Mouse (Mus musculus) kidney, embryonic 15.5 days (tissue): ENCODE measurements around the gene Slc4a2. TPM values are rescaled to one million over a fixed set of nuclear protein-coding genes. Genes with fewer than 3 reads are reported as not detected.

Experiments
- ATAC-seq: fragments of 200-750 bp; cut with Nextera tagmentation; replicated peaks from 2 replicates; pipeline ENCODE4 v1.8.0; 2017; ENCODE audit warnings: moderate TSS enrichment; ENCODE audit not compliant: low FRiP score
- H3K27ac ChIP-seq: fragments of 300-500 bp; sonication (generic); 2 replicates; pipeline ENCODE4 v1.5.1; 2015; ENCODE audit warnings: mild to moderate bottlenecking, inconsistent platforms
- H3K27me3 ChIP-seq: fragments of 300-500 bp; sonication (generic); 2 replicates; pipeline ENCODE4 v1.6.1; 2015; ENCODE audit warnings: inconsistent platforms
- H3K36me3 ChIP-seq: fragments of 300-500 bp; sonication (generic); 2 replicates; pipeline ENCODE4 v1.6.1; 2015; ENCODE audit warnings: inconsistent platforms
- H3K4me1 ChIP-seq: fragments of 300-500 bp; sonication (generic); 2 replicates; pipeline ENCODE4 v1.6.1; 2015; ENCODE audit warnings: inconsistent platforms
- H3K4me2 ChIP-seq: fragments of 300-500 bp; sonication (generic); 2 replicates; pipeline ENCODE4 v1.6.1; 2015; ENCODE audit warnings: moderate library complexity, mild to moderate bottlenecking, inconsistent platforms
- H3K4me3 ChIP-seq: fragments of 300-500 bp; sonication (generic); replicated peaks from 2 replicates; pipeline ENCODE4 v1.5.1; 2015; ENCODE audit warnings: mild to moderate bottlenecking, inconsistent platforms
- H3K9ac ChIP-seq: fragments of 300-500 bp; sonication (generic); 2 replicates; pipeline ENCODE4 v1.6.1; 2015; ENCODE audit warnings: mild to moderate bottlenecking, inconsistent platforms
- H3K9me3 ChIP-seq: fragments of 300-500 bp; sonication (generic); replicated peaks from 2 replicates; pipeline ENCODE4 v1.6.1; 2016; ENCODE audit warnings: inconsistent platforms
- WGBS: fragments of 180-500 bp; shearing (Covaris S2); methylation state at CpG from one replicate; pipeline ENCODE4 v1.1.7; 2015; ENCODE audit warnings: mixed read lengths; 5-methylcytosine and 5-hydroxymethylcytosine counted together
- polyA plus RNA-seq: library from polyadenylated mRNA; unstranded; fragments of >200 nt; fragmentation: Nextera tagmentation; extraction: Ambion mirVana; gene quantifications from 2 replicates; pipeline ENCODE4 v1.2.1, GENCODE M21; 2015

Slc4a2 gene
- polyA plus RNA-seq, 1 experiment from 2014 or later: 42.7 TPM

- Histone ChIP-seq H3K9me3 (no peaks in the 10 kb centered on the region), H3K27me3 (no peaks in the 10 kb centered on the region), H3K36me3 (peaks cover 51% of the 10 kb centered on the region), H3K4me3 (no peak overlapping the region), H3K4me2 (no peak overlapping the region), H3K27ac (no peak overlapping the region), H3K9ac (no peak overlapping the region), H3K4me1 (0 out of 2 replicates have a peak, but pooled peaks cover 8% of the 10 kb centered on the region)
- WGBS: 89% methylated on average over 10 of the region's 10 CpGs
- no peak for ATAC-seq
These were observed 24.0 kb upstream of the Slc4a2 start for GRCm38 (mm10) chr5:24399686-24400085.

- Histone ChIP-seq H3K4me1 (0 out of 2 replicates have a peak, but pooled peaks cover under 1% of the 10 kb centered on the region), H3K27ac (no peak overlapping the region), H3K36me3 (peaks cover 57% of the 10 kb centered on the region), H3K9me3 (no peaks in the 10 kb centered on the region), H3K4me3 (no peak overlapping the region), H3K9ac (no peak overlapping the region), H3K4me2 (no peak overlapping the region), H3K27me3 (no peaks in the 10 kb centered on the region)
- 89% methylated on average over 11 of the region's 11 CpGs for WGBS
- no peak for ATAC-seq
These were observed 23.3 kb upstream of the Slc4a2 start for GRCm38 (mm10) chr5:24400362-24400761.

- no peaks in the 10 kb centered on the region for H3K9me3 ChIP-seq
- no peaks in the 10 kb centered on the region for H3K4me1 ChIP-seq
- no peak overlapping the region for H3K4me3 ChIP-seq
- no peak for ATAC-seq
- no peak overlapping the region for H3K9ac ChIP-seq
- WGBS: 88% methylated on average over 5 of the region's 5 CpGs
- no peak overlapping the region for H3K27ac ChIP-seq
- no peaks in the 10 kb centered on the region for H3K27me3 ChIP-seq
- no peak overlapping the region for H3K4me2 ChIP-seq
- H3K36me3 ChIP-seq: peaks cover 62% of the 10 kb centered on the region
These were observed 22.6 kb upstream of the Slc4a2 start for GRCm38 (mm10) chr5:24400911-24401605.

GRCm38 (mm10) chr5:24401969-24402368 is 21.7 kb upstream of the Slc4a2 start:
- WGBS: 82% methylated on average over 9 of the region's 9 CpGs
- Histone ChIP-seq H3K4me1 (no peaks in the 10 kb centered on the region), H3K27me3 (no peaks in the 10 kb centered on the region), H3K36me3 (peaks cover 72% of the 10 kb centered on the region), H3K4me2 (no peak overlapping the region), H3K27ac (no peak overlapping the region), H3K4me3 (no peak overlapping the region), H3K9me3 (no peaks in the 10 kb centered on the region), H3K9ac (no peak overlapping the region)
- ATAC-seq: no peak

GRCm38 (mm10) chr5:24404594-24405360 is 18.9 kb upstream of the Slc4a2 start:
- no peaks in the 10 kb centered on the region for H3K4me1 ChIP-seq
- 89% methylated on average over 6 of the region's 6 CpGs for WGBS

GRCm38 (mm10) chr5:24405389-24405876 is 18.2 kb upstream of the Slc4a2 start:
- Histone ChIP-seq H3K36me3 (peaks cover 87% of the 10 kb centered on the region), H3K4me1 (no peaks in the 10 kb centered on the region), H3K27ac (no peak overlapping the region), H3K4me2 (no peak overlapping the region), H3K4me3 (no peak overlapping the region), H3K9ac (no peak overlapping the region), H3K9me3 (no peaks in the 10 kb centered on the region), H3K27me3 (no peaks in the 10 kb centered on the region)
- ATAC-seq: no peak
- WGBS: 59% methylated on average over 3 of the region's 3 CpGs

More at GRCm38 (mm10) chr5:24404594-24405360, 18.9 kb upstream of the Slc4a2 start:
- Histone ChIP-seq H3K9me3 (no peaks in the 10 kb centered on the region), H3K4me2 (no peak overlapping the region), H3K4me3 (no peak overlapping the region), H3K36me3 (peaks cover 92% of the 10 kb centered on the region), H3K27me3 (no peaks in the 10 kb centered on the region), H3K27ac (no peak overlapping the region), H3K9ac (no peak overlapping the region)
- no peak for ATAC-seq

- H3K36me3 ChIP-seq: peaks cover 55% of the 10 kb centered on the region
- ATAC-seq: no peak
- WGBS: 93% methylated on average over 13 of the region's 13 CpGs
- H3K4me2 ChIP-seq: no peak overlapping the region
- no peak overlapping the region for H3K9ac ChIP-seq
- H3K4me1 ChIP-seq: peaks cover 11% of the 10 kb centered on the region
- no peak overlapping the region for H3K4me3 ChIP-seq
- no peaks in the 10 kb centered on the region for H3K9me3 ChIP-seq
- no peaks in the 10 kb centered on the region for H3K27me3 ChIP-seq
- H3K27ac ChIP-seq: no peak overlapping the region
These were observed 15.0 kb upstream of the Slc4a2 start for GRCm38 (mm10) chr5:24408651-24409050.

GRCm38 (mm10) chr5:24409466-24409865 is 14.2 kb upstream of the Slc4a2 start:
- Histone ChIP-seq H3K36me3 (peaks cover 48% of the 10 kb centered on the region), H3K4me3 (no peak overlapping the region), H3K4me1 (peaks cover 15% of the 10 kb centered on the region), H3K4me2 (no peak overlapping the region), H3K27ac (no peak overlapping the region), H3K9me3 (no peaks in the 10 kb centered on the region), H3K27me3 (no peaks in the 10 kb centered on the region), H3K9ac (no peak overlapping the region)
- ATAC-seq: no peak
- 71% methylated on average over 2 of the region's 2 CpGs for WGBS

GRCm38 (mm10) chr5:24412063-24412462 is 11.6 kb upstream of the Slc4a2 start:
- ATAC-seq: no peak
- H3K9me3 ChIP-seq: no peaks in the 10 kb centered on the region
- peaks cover 24% of the 10 kb centered on the region for H3K36me3 ChIP-seq
- no peak overlapping the region for H3K9ac ChIP-seq
- no peaks in the 10 kb centered on the region for H3K27me3 ChIP-seq
- H3K27ac ChIP-seq: no peak overlapping the region
- H3K4me3 ChIP-seq: no peak overlapping the region
- H3K4me1 ChIP-seq: peaks cover 26% of the 10 kb centered on the region
- 90% methylated on average over 2 of the region's 2 CpGs for WGBS
- H3K4me2 ChIP-seq: no peak overlapping the region

GRCm38 (mm10) chr5:24413042-24413693 is 10.5 kb upstream of the Slc4a2 start, which contains the start of gene Asic3:
TSS of gene Asic3 (plus strand) at chr5:24413392.
- Histone ChIP-seq H3K4me2 (peak within 1 kb of the TSS; percentile 16), H3K27me3 (no peaks in the 10 kb centered on the region), H3K9ac (no peak within 1 kb of the TSS), H3K9me3 (no peaks in the 10 kb centered on the region), H3K36me3 (peaks cover 13% of the 10 kb centered on the region), H3K4me3 (no peak within 1 kb of the TSS), H3K4me1 (peaks cover 26% of the 10 kb centered on the region), H3K27ac (0 out of 2 replicates have a peak within 1 kb of the TSS, but pooled peaks have one; percentile 18)
- WGBS: 24% methylated on average over 11 of the region's 11 CpGs
- peak; percentile 10; the same call in 1 of the 2 replicates for ATAC-seq

- 65% methylated on average over 13 of the region's 13 CpGs for WGBS
- Histone ChIP-seq H3K9ac (no peak overlapping the region), H3K27ac (no peak overlapping the region), H3K4me2 (peak overlapping the region; percentile 16; the same call in 1 of the 2 replicates), H3K4me1 (peaks cover 26% of the 10 kb centered on the region), H3K36me3 (peaks cover 14% of the 10 kb centered on the region), H3K9me3 (no peaks in the 10 kb centered on the region), H3K4me3 (no peak overlapping the region), H3K27me3 (no peaks in the 10 kb centered on the region)
- ATAC-seq: peak; percentile 6; the same call in 1 of the 2 replicates
These were observed 9.7 kb upstream of the Slc4a2 start for GRCm38 (mm10) chr5:24413938-24414337.
